In the genomic region with DNA sequence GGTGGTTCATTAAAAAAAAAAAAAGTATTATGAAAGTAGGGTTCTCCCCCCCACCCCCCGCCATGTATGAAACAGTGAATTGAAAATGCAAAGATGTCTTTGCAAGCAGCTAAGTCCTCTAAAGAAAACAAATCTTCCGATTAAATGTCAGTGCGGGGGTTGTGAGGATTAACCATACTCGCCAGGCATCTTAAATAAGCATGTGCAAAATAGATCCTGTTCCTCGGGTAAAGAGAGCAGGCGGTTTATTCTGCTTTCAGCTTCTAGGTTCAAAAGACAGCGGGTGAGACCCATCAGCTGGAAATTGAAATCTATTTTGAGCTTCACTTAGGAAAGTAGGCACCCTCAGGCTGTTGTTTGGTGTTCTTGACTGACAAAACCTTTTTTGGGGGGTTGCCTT, we compare ENCODE assay signal across 8 mouse cellular contexts. TPM values are rescaled to one million over a fixed set of nuclear protein-coding genes. Genes with fewer than 3 reads are reported as not detected.
DNase-seq lines count a peak whose midpoint lies in the region; ATAC-seq and TF ChIP-seq lines count a peak whose summit lies in the region.

No protein-coding gene starts in this region.

- 31% methylated on average over 7 of the region's 7 CpGs for WGBS in heart, embryonic 14.5 days
- WGBS in bone marrow, adult 2 months, result 35% methylated on average over 7 of the region's 7 CpGs
- WGBS in hindbrain, embryonic 11.5 days, result 56% methylated on average over 7 of the region's 7 CpGs
- whole genome bisulfite sequencing in midbrain, embryonic 11.5 days, result 19% methylated on average over 7 of the region's 7 CpGs

- TF ChIP-seq POLR2A in bone marrow, adult 2 months (IDR thresholded peaks at IDR 0.05; ENCODE audit: borderline replicate concordance, control insufficient read depth, low read depth, low read length), result no peak

- H3K9me3 ChIP-seq in heart, embryonic 14.5 days (ENCODE audit: control insufficient read depth, low read length), result no peaks in the 10 kb centered on the region
- H3K9me3 ChIP-seq in hindbrain, embryonic 11.5 days (ENCODE audit: control insufficient read depth, low read length), result no peaks in the 10 kb centered on the region
- no peaks in the 10 kb centered on the region for H3K9me3 ChIP-seq in midbrain, embryonic 11.5 days (ENCODE audit: control insufficient read depth, low read length)

- peak overlapping the region; percentile 97 for H3K9ac ChIP-seq in heart, embryonic 14.5 days (ENCODE audit: low read length)
- H3K9ac ChIP-seq in hindbrain, embryonic 11.5 days (ENCODE audit: low read depth, low read length), result peak overlapping the region; percentile 91; the same call in 1 of the 2 replicates
- peak overlapping the region; percentile 94 for H3K9ac ChIP-seq in midbrain, embryonic 11.5 days (ENCODE audit: low read length)

- H3K4me3 ChIP-seq in heart, embryonic 14.5 days (ENCODE audit: control insufficient read depth in 1 of 2, insufficient read depth in 1 of 2, low read depth in 1 of 2, low read length in 2 of 2), result peak overlapping the region; percentile 82 to 93
- peak overlapping the region; percentile 8 for H3K4me3 ChIP-seq in bone marrow, adult 2 months (replicated peaks; ENCODE audit: control insufficient read depth, low read depth, low read length)
- peak overlapping the region; percentile 86 for H3K4me3 ChIP-seq in hindbrain, embryonic 11.5 days (ENCODE audit: low read depth, low read length)
- peak overlapping the region; percentile 95 for H3K4me3 ChIP-seq in midbrain, embryonic 11.5 days (ENCODE audit: low read depth, low read length)

- peak overlapping the region; percentile 83 for H3K4me2 ChIP-seq in heart, embryonic 14.5 days (ENCODE audit: low read length)
- H3K4me2 ChIP-seq in hindbrain, embryonic 11.5 days (replicated peaks; ENCODE audit: low read depth, low read length), result peak overlapping the region; percentile 68
- H3K4me2 ChIP-seq in midbrain, embryonic 11.5 days, result peak overlapping the region; percentile 82

- ATAC-seq in heart, embryonic 14.5 days (ENCODE audit: insufficient number of reproducible peaks, insufficient read depth, low FRiP score, low read depth), result no peak
- no peak for ATAC-seq in hindbrain, embryonic 11.5 days (ENCODE audit: low FRiP score)
- ATAC-seq in midbrain, embryonic 11.5 days (ENCODE audit: low FRiP score), result no peak

- DNase-seq in heart, adult 18-20 months, result no peak
- DNase-seq in hindbrain, embryonic 11.5 days (ENCODE audit: low spot score), result no peak
- no peak for DNase-seq in midbrain, embryonic 11.5 days (ENCODE audit: low spot score, missing footprints)
- no peak for DNase-seq in adrenal gland, postnatal 4 days (ENCODE audit: low spot score in 2 of 2)
- no peak for DNase-seq in Muller cell, postnatal 12 days (ENCODE audit: inconsistent ontology term)
- DNase-seq in layer of hippocampus, postnatal 25 days (ENCODE audit: extremely low spot score in 1 of 2, low spot score in 1 of 2), result no peak

- H3K27me3 ChIP-seq in heart, embryonic 14.5 days (ENCODE audit: control insufficient read depth, insufficient read depth, low read length), result no peaks in the 10 kb centered on the region
- H3K27me3 ChIP-seq in hindbrain, embryonic 11.5 days (ENCODE audit: control insufficient read depth, insufficient read depth, low read length), result no peaks in the 10 kb centered on the region
- no peaks in the 10 kb centered on the region for H3K27me3 ChIP-seq in midbrain, embryonic 11.5 days (ENCODE audit: control insufficient read depth, insufficient read depth, low read length)

- H3K27ac ChIP-seq in heart, embryonic 14.5 days (replicated peaks in 1 of 2; ENCODE audit: control insufficient read depth in 1 of 2, insufficient read depth in 1 of 2, low read depth in 2 of 2, low read length in 2 of 2), result no peak overlapping the region
- no peak overlapping the region for H3K27ac ChIP-seq in bone marrow, adult 2 months (ENCODE audit: control insufficient read depth, insufficient read depth, low read depth, low read length, poor library complexity)
- H3K27ac ChIP-seq in hindbrain, embryonic 11.5 days (ENCODE audit: low read depth, low read length), result no peak overlapping the region
- H3K27ac ChIP-seq in midbrain, embryonic 11.5 days (ENCODE audit: low read depth, low read length), result no peak overlapping the region

- H3K36me3 ChIP-seq in heart, embryonic 14.5 days (ENCODE audit: control insufficient read depth, insufficient read depth, low read length), result no peaks in the 10 kb centered on the region
- H3K36me3 ChIP-seq in hindbrain, embryonic 11.5 days (ENCODE audit: control insufficient read depth, insufficient read depth, low read length), result no peaks in the 10 kb centered on the region
- H3K36me3 ChIP-seq in midbrain, embryonic 11.5 days (ENCODE audit: control insufficient read depth, insufficient read depth, low read length), result no peaks in the 10 kb centered on the region

- H3K4me1 ChIP-seq in heart, embryonic 14.5 days (ENCODE audit: control insufficient read depth in 2 of 2, insufficient read depth in 2 of 2, low read length in 2 of 2), result peaks cover 6 to 36% of the 10 kb centered on the region in 2 experiments
- peaks cover 6% of the 10 kb centered on the region; the same call in 1 of the 2 replicates for H3K4me1 ChIP-seq in bone marrow, adult 2 months (ENCODE audit: control insufficient read depth, insufficient read depth, low read length)
- peaks cover 6% of the 10 kb centered on the region; the same call in 1 of the 2 replicates for H3K4me1 ChIP-seq in hindbrain, embryonic 11.5 days (replicated peaks; ENCODE audit: control insufficient read depth, insufficient read depth, low read length)
- peaks cover 8% of the 10 kb centered on the region for H3K4me1 ChIP-seq in midbrain, embryonic 11.5 days (ENCODE audit: control insufficient read depth, insufficient read depth, low read length)

- no peak for TF ChIP-seq CTCF in bone marrow, adult 2 months (IDR thresholded peaks at IDR 0.05; ENCODE audit: control insufficient read depth, insufficient read depth, low read length)

RNA-seq across cellular contexts. Expression of a gene that starts 1.5 kb away (rescaled TPM):
- 40.7 and 41.5 TPM in 2 replicates for polyA plus RNA-seq in heart, embryonic 14.5 days (2014; fragmentation: Nextera tagmentation; extraction: Ambion mirVana)
- 10 to 100 TPM; 16.4 to 19.8 TPM for total RNA-seq in heart, adult 18-20 months (2021)
- polyA plus RNA-seq in bone marrow, adult 2 months (2011; ENCODE audit: insufficient read depth, insufficient read length, low replicate concordance, missing spikeins), result 13.7 and 34.3 TPM in 2 replicates
- polyA plus RNA-seq in hindbrain, embryonic 11.5 days (2014; fragmentation: Nextera tagmentation; extraction: Ambion mirVana), result 81.9 and 90.3 TPM in 2 replicates
- 89.8 and 92.6 TPM in 2 replicates for polyA plus RNA-seq in midbrain, embryonic 11.5 days (2014; fragmentation: Nextera tagmentation; extraction: Ambion mirVana)
- total RNA-seq in adrenal gland, postnatal 4 days (2021), result 10 to 100 TPM; 49.4 to 58.7 TPM
- total RNA-seq in layer of hippocampus, postnatal 25 days (2021), result 10 to 100 TPM; 62.5 to 63.8 TPM

Comparison
In these comparisons a context has a peak if more than half of its experiments do, and no peak if none do; other contexts are left out.
1. H3K4me3 ChIP-seq: peak in every context shown above with its lines; median percentile 95 in midbrain, embryonic 11.5 days; 88 in heart, embryonic 14.5 days; 86 in hindbrain, embryonic 11.5 days; 8 in bone marrow, adult 2 months.